8 mouse cellular contexts compared by ENCODE assay signal in genomic region chr11:117318731-117319542, GRCm38 (mm10).
DNase-seq lines count a peak whose midpoint lies in the region; ATAC-seq and TF ChIP-seq lines count a peak whose summit lies in the region.

No protein-coding gene starts in this region.

- H3K9me3 ChIP-seq in E14TG2a.4 (ENCODE audit: low read length) = no peaks in the 10 kb centered on the region
- H3K9me3 ChIP-seq in heart, embryonic 14.5 days (ENCODE audit: control insufficient read depth, low read length) = no peaks in the 10 kb centered on the region
- H3K9me3 ChIP-seq in liver, embryonic 11.5 days (ENCODE audit: control insufficient read depth, low read length) = no peaks in the 10 kb centered on the region
- H3K9me3 ChIP-seq in stomach, embryonic 16.5 days (replicated peaks; ENCODE audit: control insufficient read depth, low read length) = no peaks in the 10 kb centered on the region

- no peak for ATAC-seq in heart, embryonic 14.5 days (ENCODE audit: insufficient number of reproducible peaks, insufficient read depth, low FRiP score, low read depth)
- peak; percentile 32; the same call in 1 of the 2 replicates for ATAC-seq in liver, embryonic 11.5 days (replicated peaks; ENCODE audit: low FRiP score)
- no peak for ATAC-seq in stomach, embryonic 16.5 days (ENCODE audit: insufficient read depth, low FRiP score)

- intact Hi-C loops in gastrocnemius, postnatal 14 days (cut with DNase I; ENCODE audit: low total_unique reads) = loop anchor here (10.0 kb wide), 1 partner anchor 84 kb away; no protein-coding TSS in a partner anchor
- intact Hi-C loops in gastrocnemius, postnatal 36 days (cut with DNase I) = no loop called here

- WGBS in heart, embryonic 14.5 days = 56% methylated on average over 12 of the region's 12 CpGs
- 28% methylated on average over 12 of the region's 12 CpGs for WGBS in liver, embryonic 11.5 days
- 40% methylated on average over 12 of the region's 12 CpGs for WGBS in stomach, embryonic 16.5 days

- peak overlapping the region; percentile 69 to 91 for H3K27ac ChIP-seq in heart, embryonic 14.5 days (replicated peaks in 1 of 2; ENCODE audit: control insufficient read depth in 1 of 2, insufficient read depth in 1 of 2, low read depth in 2 of 2, low read length in 2 of 2)
- peak overlapping the region; percentile 89 for H3K27ac ChIP-seq in liver, embryonic 11.5 days (ENCODE audit: low read depth, low read length)
- H3K27ac ChIP-seq in stomach, embryonic 16.5 days (ENCODE audit: low read length) = peak overlapping the region; percentile 94

- peak; percentile 49 for DNase-seq in gastrocnemius, postnatal 14 days
- DNase-seq in gastrocnemius, postnatal 36 days = no peak
- no peak for DNase-seq in liver, embryonic 11.5 days (ENCODE audit: low spot score)
- DNase-seq in frontal cortex, adult 2 months (ENCODE audit: extremely low spot score in 1 of 2, low spot score in 1 of 2) = no peak
- no peak for DNase-seq in lung, postnatal 14 days

- H3K4me1 ChIP-seq in E14TG2a.4 (replicated peaks; ENCODE audit: low read depth, low read length) = peaks cover 99% of the 10 kb centered on the region
- peaks cover 55 to 78% of the 10 kb centered on the region in 2 experiments for H3K4me1 ChIP-seq in heart, embryonic 14.5 days (ENCODE audit: control insufficient read depth in 2 of 2, insufficient read depth in 2 of 2, low read length in 2 of 2)
- peaks cover 85% of the 10 kb centered on the region for H3K4me1 ChIP-seq in liver, embryonic 11.5 days (replicated peaks; ENCODE audit: control insufficient read depth, insufficient read depth, low read length)
- peaks cover 77% of the 10 kb centered on the region for H3K4me1 ChIP-seq in stomach, embryonic 16.5 days (ENCODE audit: control insufficient read depth, insufficient read depth, low read length)

- peak overlapping the region; percentile 21; the same call in 1 of the 2 replicates for H3K4me2 ChIP-seq in heart, embryonic 14.5 days (ENCODE audit: low read length)
- peak overlapping the region; percentile 58 for H3K4me2 ChIP-seq in liver, embryonic 11.5 days
- H3K4me2 ChIP-seq in stomach, embryonic 16.5 days (ENCODE audit: low read depth, low read length) = 0 out of 2 replicates have a peak overlapping the region, but pooled peaks have one; percentile 9

- H3K27me3 ChIP-seq in E14TG2a.4 (ENCODE audit: insufficient read depth, low read length) = no peaks in the 10 kb centered on the region
- no peaks in the 10 kb centered on the region for H3K27me3 ChIP-seq in heart, embryonic 14.5 days (ENCODE audit: control insufficient read depth, insufficient read depth, low read length)
- H3K27me3 ChIP-seq in liver, embryonic 11.5 days (replicated peaks; ENCODE audit: control insufficient read depth, insufficient read depth, low read length) = no peaks in the 10 kb centered on the region
- no peaks in the 10 kb centered on the region for H3K27me3 ChIP-seq in stomach, embryonic 16.5 days (ENCODE audit: control insufficient read depth, insufficient read depth, low read length)

- peaks cover 5% of the 10 kb centered on the region; the same call in 1 of the 2 replicates for H3K36me3 ChIP-seq in E14TG2a.4 (ENCODE audit: insufficient read depth, low read length)
- H3K36me3 ChIP-seq in heart, embryonic 14.5 days (ENCODE audit: control insufficient read depth, insufficient read depth, low read length) = no peaks in the 10 kb centered on the region
- H3K36me3 ChIP-seq in liver, embryonic 11.5 days (ENCODE audit: control insufficient read depth, insufficient read depth, low read length) = no peaks in the 10 kb centered on the region; the same call in 1 of the 2 replicates
- no peaks in the 10 kb centered on the region for H3K36me3 ChIP-seq in stomach, embryonic 16.5 days (ENCODE audit: control insufficient read depth, insufficient read depth, low read length)

- H3K4me3 ChIP-seq in E14TG2a.4 (replicated peaks; ENCODE audit: low read length) = peak overlapping the region; percentile 72
- no peak overlapping the region for H3K4me3 ChIP-seq in heart, embryonic 14.5 days (ENCODE audit: control insufficient read depth in 1 of 2, insufficient read depth in 1 of 2, low read depth in 1 of 2, low read length in 2 of 2)
- peak overlapping the region; percentile 11; the same call in 1 of the 2 replicates for H3K4me3 ChIP-seq in liver, embryonic 11.5 days (ENCODE audit: low read depth, low read length)
- H3K4me3 ChIP-seq in stomach, embryonic 16.5 days (replicated peaks; ENCODE audit: low read length) = no peak overlapping the region

- 0 out of 2 replicates have a peak overlapping the region, but pooled peaks have one; percentile 3 for H3K9ac ChIP-seq in heart, embryonic 14.5 days (ENCODE audit: low read length)
- peak overlapping the region; percentile 46 for H3K9ac ChIP-seq in liver, embryonic 11.5 days (ENCODE audit: low read depth, low read length)
- H3K9ac ChIP-seq in stomach, embryonic 16.5 days (ENCODE audit: low read length) = peak overlapping the region; percentile 20

- no peak for TF ChIP-seq CTCF in E14TG2a.4 (conservative IDR thresholded peaks at IDR 0.05; ENCODE audit: low read length)

Comparison
In these comparisons a context has a peak if more than half of its experiments do, and no peak if none do; other contexts are left out.
1. H3K4me3 ChIP-seq: peak in E14TG2a.4 (single experiment) and liver, embryonic 11.5 days (single experiment); none in heart, embryonic 14.5 days (0 of 2) and stomach, embryonic 16.5 days (single experiment).
2. Peak in every context shown above with its lines, with median percentiles within 50 percentile points of each other: H3K27ac ChIP-seq, H3K4me2 ChIP-seq and H3K9ac ChIP-seq.